Mouse (Mus musculus) left cerebral cortex, adult 9 months (tissue): ENCODE measurements at regions not wholly inside any gene's neighbourhood (a gene's known extent, or its start where the extent isn't known, plus 50 kb on each side); places are given as distances from the start of the nearest gene placed in this dataset.
"Not testable (repeated sequence)": the region's sequence is repeated elsewhere in the genome, so short reads cannot be mapped to it uniquely, and the experiment has no call there.

Experiments
- DNase-seq, 2 experiments: peaks; one replicate each; pipeline ENCODE4 v3.0.0; 2022; ENCODE audit warnings: low spot score in 2 of 2

- DNase-seq = no peak
These were observed 50.7 kb upstream of the Wdr26 start for GRCm38 (mm10) chr1:181262496-181262895.

GRCm38 (mm10) chr1:181263216-181263615, 51.4 kb upstream of the Wdr26 start:
- no peak for DNase-seq

GRCm38 (mm10) chr1:181270469-181270868, 58.7 kb upstream of the Wdr26 start:
- not testable (repeated sequence) for DNase-seq

GRCm38 (mm10) chr1:181271164-181271563, 59.4 kb upstream of the Wdr26 start:
- no peak for DNase-seq

DNA sequence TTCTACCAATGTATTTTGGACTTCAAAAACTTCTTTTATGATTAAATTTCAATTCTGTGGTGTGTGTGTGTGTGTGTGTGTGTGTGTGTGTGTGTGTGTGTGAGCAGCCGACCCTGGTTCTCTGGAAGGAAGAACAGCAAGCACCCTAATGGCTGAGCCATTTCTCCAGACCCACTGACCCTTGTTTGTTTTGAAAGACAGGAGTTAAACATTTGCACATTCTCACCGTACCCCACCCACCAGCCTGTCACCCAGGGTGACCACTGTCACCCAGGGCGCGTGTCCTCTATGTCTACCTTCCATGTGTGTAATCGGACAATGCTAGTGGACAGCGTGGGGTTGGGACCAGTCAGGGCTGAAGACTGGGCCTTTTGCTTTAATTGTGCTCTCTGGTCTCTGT, 60.0 kb upstream of the Wdr26 start:
- no peak for DNase-seq

GRCm38 (mm10) chr1:181272622-181273296, 61.0 kb upstream of the Wdr26 start:
- peak; percentile 23 to 82 for DNase-seq

DNA sequence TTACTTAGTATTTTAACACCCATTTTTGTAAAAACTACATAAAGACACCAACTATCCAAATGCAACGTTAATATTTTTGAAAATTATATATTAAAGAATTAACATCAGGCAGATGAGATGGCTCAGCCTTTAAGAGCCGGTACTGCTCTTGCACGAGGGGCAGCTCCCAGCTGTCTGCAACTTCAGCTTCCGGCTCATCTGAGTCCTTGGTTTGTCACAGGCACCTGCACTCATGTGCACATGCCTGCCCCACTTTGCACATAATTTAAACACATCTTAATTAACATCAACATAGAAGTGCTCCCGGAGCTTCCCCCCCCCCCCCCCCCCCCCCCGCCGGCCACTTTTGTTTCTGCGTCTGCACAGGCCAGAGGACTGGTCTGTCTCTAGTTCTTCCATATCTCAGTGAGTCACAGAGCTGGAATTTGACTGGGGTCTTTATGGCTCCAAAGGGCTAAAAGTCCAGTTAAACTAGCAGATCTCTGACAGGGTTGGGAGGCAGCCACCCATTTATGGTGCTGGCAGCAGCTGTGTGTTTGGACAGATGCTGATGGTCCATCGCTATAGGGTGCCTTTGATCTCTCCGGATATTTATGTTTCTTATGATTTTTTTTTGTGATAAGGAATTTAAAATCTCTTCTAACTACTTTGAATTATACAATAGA, 61.9 kb upstream of the Wdr26 start:
- DNase-seq = no peak

GRCm38 (mm10) chr1:181280826-181281225, 69.0 kb upstream of the Wdr26 start:
- DNase-seq = no peak

GRCm38 (mm10) chr1:181282986-181283385, 69.4 kb upstream of the Cnih3 start:
- not testable (repeated sequence) for DNase-seq

GRCm38 (mm10) chr1:181283539-181283938, 68.9 kb upstream of the Cnih3 start:
- not testable (repeated sequence) for DNase-seq

- no peak for DNase-seq
These were observed 67.9 kb upstream of the Cnih3 start for GRCm38 (mm10) chr1:181284301-181285197.

- no peak for DNase-seq
These were observed 66.8 kb upstream of the Cnih3 start for GRCm38 (mm10) chr1:181285600-181285999.

DNA sequence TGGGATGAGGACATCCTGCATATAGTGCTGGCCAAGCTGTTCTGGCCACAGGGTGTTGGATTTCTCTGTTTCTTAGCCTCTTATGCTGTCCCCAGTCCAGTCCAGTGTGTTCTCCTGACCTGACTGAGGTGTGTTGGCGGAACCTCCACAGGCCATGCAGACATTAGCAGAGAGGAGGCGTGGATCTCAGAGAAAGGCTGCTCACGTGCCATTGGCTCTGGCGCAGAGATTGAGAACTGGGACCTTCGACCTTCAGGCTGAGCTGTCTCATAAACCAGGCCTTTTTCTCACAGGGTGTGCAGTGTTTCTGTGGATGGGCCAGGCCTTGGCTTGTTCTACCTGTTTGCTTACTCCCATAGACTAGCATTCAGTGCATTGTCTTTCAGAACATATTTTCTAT, 66.3 kb upstream of the Cnih3 start:
- no peak for DNase-seq

- no peak for DNase-seq
These were observed 65.3 kb upstream of the Cnih3 start for GRCm38 (mm10) chr1:181287166-181287565.

GRCm38 (mm10) chr1:181289385-181290035, 62.9 kb upstream of the Cnih3 start:
- DNase-seq = no peak

GRCm38 (mm10) chr1:181291202-181291601, 61.2 kb upstream of the Cnih3 start:
- no peak for DNase-seq

DNA sequence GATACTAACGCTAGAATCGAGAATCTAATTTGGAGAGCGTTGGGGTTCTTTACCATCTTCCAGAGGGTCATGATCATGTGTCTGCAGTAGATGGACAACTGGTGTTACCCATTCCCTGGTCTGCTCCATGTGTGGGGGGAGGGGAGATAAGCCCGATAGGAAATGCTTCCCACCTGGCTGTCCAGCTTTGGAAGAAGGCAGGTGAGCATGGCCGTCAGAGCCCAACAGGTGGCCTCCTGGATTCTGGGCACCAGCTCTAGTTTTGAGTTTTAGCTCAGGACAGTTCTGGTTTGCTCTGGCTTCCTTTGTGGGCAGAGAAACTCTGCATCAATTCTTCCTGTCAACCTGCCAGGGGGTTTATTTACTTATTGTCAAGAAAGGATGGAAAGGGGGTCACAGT, 60.5 kb upstream of the Cnih3 start:
- no peak for DNase-seq

DNA sequence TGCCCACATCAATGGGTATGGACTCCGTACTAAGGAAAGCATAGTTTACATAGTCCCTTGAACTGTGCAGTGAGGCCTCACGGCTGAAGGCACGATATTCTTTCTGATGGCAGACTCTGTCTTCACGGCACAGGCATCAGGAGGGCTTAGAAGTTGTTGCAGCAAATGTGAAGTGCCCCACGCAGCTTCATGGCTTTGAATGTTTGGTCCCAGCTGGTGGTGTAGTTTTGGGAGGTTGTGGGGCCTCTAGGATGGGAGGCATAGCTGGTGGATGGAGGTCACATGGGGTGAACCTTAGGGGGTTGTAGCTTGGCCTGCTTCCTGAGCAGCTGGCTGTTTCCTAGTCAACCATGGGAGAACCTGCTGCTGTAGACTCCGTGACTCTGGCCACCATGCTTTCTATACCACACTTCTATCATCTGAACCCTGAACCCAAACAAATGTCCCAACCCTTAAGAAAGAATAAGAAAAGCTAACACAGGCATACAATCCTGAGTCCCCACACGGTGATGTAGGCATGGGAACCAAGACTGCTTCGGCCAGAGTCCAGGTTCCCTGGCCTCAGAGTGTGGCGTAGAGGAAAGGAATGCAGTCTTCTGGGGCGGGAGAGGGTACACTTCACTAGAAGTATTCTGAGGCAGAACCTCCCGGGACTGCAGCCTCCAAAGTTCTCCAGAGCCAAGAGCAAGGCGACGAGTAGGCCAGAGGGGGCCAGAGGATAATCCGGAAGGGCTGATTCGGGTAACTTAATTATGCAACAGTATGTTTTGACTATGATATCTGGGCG, 59.2 kb upstream of the Cnih3 start:
- DNase-seq = no peak

GRCm38 (mm10) chr1:181295651-181296050, 56.8 kb upstream of the Cnih3 start:
- DNase-seq = no peak

DNA sequence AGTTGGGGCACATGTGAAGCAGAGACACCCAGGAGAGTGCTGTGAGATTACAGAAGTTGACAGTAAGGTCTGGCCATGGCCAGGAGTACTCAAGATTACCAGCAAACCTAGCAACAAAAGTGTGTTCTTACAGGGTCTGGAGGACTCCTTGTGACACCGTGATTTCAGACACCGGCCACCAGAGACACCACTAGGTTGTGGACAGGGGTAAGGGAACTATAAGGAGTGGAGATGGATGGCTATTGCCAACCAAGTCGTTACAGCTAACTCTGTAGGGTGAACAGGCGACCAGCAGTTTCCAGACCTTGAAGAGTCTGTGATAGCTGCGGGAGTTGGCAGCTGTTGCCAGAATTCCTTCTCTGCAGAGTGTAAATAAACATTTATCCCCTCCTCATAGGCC, 54.4 kb upstream of the Cnih3 start:
- DNase-seq = no peak

GRCm38 (mm10) chr1:181299075-181299665, 53.3 kb upstream of the Cnih3 start:
- DNase-seq = no peak
